Mouse (Mus musculus): ENCODE data around the gene Sall2.

Gene Sall2

DNA sequence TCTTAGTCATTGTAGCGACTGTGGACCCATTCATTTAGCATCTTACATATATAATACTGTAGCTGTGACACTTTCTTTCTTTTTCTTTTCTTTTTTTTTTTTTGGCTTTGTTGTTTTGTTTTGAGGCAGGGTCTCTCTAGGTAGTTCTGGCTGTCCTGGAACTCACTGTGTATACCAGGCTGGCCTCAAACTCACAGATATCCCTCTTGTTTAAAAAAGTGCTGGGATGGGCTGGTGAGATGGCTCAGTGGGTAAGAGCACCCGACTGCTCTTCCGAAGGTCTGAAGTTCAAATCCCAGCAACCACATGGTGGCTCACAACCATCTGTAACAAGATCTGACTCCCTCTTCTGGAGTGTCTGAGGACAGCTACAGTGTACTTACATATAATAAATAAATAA lies 25.0 kb downstream of the Sall2 start:
- CTCF ChIA-PET = interaction anchor here (0.5 to 0.6 kb wide), 2 partner anchors 33 to 533 kb away, joined by 3 to 4 read pairs; no protein-coding TSS in a partner anchor

DNA sequence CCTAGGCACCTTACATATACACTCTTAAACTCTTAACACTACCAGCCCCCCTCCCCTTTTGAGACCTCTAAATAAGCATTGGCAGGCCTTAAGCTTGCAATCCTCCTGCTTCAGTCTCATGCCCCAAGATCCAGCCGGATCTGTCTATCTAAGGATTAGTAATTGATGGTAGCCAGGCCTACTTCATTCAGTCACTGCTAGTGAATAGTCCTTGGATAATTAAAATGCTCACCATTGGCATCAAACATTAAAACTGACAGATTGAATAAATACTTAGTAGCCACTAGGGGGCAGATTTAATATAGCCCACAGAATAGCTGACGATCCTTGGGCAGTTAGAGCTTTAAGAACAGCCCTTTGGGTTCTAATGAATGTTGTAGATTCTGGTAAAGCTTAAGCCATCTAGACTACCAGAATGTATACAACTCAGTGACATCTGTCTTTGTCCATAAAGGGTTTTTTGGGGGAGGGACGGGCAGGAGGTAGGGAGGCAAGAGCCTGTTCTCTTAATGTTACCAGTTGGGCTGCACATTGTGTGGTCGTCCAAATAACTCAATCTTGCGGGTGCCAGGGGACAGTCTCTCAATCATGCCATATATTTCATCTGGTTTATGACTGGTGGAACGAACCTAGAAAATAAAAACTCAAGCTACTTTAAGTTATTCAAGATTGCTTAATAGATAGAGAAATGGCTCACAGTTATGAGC lies 32.9 kb downstream of the Sall2 start:
- CTCF ChIA-PET = interaction anchor here (0.7 kb wide), 1 partner anchor 15 kb away, joined by 3 read pairs; no protein-coding TSS in a partner anchor

- CTCF ChIA-PET = no interaction called here
Observed at GRCm38 (mm10) chr14:52284191-52284590, 44.4 kb downstream of the Sall2 start.

GRCm38 (mm10) chr14:52283629-52284028 lies 44.9 kb downstream of the Sall2 start:
- CTCF ChIA-PET = no interaction called here

- CTCF ChIA-PET = interaction anchor here (1.1 kb wide), 1 partner anchor 17 kb away, joined by 3 read pairs; no protein-coding TSS in a partner anchor
Observed at GRCm38 (mm10) chr14:52279747-52280120, 48.8 kb downstream of the Sall2 start.

DNA sequence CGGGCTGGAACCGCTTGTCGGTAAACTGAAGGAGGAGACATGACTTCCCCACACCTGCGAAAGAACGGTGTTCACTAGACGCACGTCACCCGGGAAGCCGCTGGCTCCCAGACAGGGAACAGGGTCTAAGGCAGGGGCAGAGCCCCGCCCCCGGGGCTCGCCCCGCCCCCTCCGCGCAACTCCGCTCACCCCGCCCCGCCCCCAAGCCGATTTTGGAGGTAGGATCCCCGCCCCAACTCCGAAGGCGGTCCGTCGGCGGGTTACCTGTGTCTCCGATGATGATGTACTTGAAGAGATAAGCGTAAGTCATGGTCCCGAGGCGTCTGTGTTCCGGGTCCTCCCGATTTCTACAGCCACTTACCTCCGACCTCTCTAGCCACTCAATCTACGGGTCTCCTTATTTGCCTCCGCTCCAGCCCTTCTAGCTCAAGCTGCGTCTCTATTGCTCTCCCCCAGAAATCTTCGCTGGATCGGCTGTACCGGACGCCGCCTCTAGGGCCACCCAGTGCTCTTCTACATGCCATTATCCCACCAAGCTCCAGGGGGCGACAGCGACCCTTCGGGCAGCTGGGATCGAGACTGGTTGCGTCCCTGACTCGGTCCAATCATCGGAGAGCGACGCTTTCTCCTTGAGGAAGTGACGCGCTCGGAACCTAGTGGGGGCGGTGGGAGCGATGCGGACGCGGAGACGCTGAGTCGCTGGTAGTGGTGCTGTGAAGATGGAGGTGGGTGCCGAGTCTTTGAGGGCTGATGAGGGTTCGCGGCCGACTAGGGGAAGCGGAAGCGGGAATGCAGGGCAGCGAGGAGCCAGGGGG lies 49.4 kb downstream of the Sall2 start, which contains the start of the genes Tox4 and Rab2b:
TSS of gene Tox4 (plus strand) at position 215 of the 815 bp plus-strand sequence.
TSS of gene Rab2b (minus strand) at position 614 of the 815 bp plus-strand sequence.
- CTCF ChIA-PET = no interaction called here

DNA sequence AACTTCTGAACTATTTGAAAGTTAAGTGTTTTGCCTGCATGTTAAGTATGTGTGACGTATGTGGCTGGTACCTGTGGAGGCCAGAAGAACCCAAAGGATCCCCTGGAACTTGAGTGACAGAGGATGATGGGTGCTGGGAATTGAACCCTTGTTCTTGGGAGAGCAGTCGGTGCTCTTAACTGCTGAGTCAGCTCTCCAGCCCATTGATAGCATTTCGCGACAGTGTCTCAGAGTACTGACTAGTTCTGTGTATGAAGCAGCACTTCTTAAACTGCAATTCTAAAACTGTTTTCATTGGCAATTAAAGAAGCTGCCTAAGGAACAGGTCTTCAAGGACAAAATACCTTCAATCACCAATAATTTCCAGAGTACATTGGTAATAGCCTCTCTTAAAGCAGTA lies 51.4 kb downstream of the Sall2 start:
- CTCF ChIA-PET = no interaction called here

- CTCF ChIA-PET = no interaction called here
Observed at GRCm38 (mm10) chr14:52272781-52273180, 55.8 kb downstream of the Sall2 start.

Measured in spleen, embryonic (tissue).